Mouse (Mus musculus) myocyte (in vitro differentiated cells): ENCODE measurements around the gene Ass1.

Experiments used
- POLR2A ChIP-seq: IDR thresholded peaks from one replicate; pipeline ENCODE4 v1.6.1; 2011; ENCODE audit warnings: low read depth, mild to moderate bottlenecking, control low read depth, moderate library complexity; ENCODE audit not compliant: insufficient read length
- SRF ChIP-seq: IDR thresholded peaks from one replicate; pipeline ENCODE4 v1.6.1; 2011; ENCODE audit warnings: low read depth; ENCODE audit not compliant: control insufficient read depth, insufficient read length

- no peak for TF ChIP-seq POLR2A
- TF ChIP-seq SRF, result no peak
These were observed 5.5 kb upstream of the Ass1 start for GRCm38 (mm10) chr2:31464529-31464910.
